Mouse (Mus musculus): ENCODE measurements around the gene Ctcf.

Gene Ctcf

DNA sequence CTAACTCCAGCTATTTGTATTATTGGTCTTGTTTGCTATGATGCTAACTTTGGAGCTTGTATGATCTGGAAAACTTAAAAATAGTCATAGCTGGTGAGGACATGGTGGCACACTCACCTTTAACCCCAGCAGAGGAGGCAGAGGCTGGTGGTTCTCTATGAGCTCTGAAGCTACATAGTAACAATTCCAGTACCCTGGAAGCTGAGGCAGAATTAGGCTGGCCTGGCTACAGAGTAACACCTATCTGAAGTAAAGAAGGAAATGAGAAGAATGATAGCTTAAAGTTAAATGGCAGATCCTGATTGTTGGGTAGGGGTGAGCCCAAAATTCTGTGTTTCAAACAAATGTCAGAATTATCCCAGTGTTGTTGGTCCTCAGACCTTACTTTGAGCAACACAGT, 21.3 kb downstream of the Ctcf start:
- no peak for DNase-seq

DNA sequence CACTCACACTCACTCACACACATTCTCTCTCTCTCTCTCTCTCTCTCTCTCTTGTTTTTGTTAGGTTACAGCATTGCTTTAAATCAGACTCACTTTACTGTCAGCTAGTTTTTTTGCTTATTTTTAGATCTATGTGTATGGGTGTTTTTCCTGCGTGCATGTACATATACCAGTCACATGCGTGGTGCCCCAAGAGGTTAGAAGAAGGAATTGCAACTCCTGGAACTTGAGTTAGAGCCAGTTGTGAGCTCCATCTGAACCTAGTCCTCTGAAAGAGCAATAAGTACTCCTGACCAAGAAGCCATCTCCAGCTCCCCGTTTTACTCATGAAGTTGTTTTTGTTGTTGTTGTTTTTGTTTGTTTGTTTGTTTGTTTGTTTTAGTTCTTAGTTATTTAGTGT, 24.8 kb downstream of the Ctcf start:
- DNase-seq = peak in 1 of 2 experiments; percentile 38

DNA sequence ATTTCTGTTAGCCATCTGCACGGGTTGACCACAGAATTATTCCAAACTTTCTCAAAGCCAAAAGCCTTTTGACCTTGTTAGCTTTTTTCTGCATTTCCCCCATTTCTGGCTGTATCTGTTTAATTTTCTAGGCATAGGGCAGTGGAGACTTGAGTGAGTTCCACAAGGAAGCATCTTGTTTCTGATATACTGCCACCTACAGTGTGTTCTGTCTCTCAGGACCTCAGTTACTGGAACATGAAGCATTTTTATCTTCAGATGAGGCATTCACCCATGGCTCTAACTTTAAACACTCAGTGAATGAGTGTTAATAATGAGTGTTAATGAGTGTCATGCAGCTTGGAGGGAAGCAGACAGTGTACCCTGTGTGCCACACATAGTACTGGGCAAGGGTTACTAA, 41.5 kb downstream of the Ctcf start:
- no peak for DNase-seq

DNA sequence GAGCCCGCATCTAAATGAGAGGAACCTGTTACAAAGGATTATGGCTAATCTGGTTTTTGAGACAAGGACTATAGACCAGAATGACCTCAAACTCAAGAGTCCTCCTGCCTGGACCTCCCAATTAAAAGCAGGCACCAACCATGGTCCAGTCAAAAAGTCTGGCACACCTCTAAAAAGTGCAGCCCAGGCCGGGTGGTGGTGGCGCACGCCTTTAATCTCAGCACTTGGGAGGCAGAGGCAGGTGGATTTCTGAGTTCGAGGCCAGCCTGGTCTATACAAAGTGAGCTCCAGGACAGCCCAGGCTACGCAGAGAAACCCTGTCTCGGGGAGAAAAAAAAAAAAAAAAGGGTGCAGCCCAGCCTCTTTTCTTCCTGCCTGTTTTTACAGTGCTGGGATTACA, 49.0 kb downstream of the Ctcf start:
- no peak for DNase-seq

DNA sequence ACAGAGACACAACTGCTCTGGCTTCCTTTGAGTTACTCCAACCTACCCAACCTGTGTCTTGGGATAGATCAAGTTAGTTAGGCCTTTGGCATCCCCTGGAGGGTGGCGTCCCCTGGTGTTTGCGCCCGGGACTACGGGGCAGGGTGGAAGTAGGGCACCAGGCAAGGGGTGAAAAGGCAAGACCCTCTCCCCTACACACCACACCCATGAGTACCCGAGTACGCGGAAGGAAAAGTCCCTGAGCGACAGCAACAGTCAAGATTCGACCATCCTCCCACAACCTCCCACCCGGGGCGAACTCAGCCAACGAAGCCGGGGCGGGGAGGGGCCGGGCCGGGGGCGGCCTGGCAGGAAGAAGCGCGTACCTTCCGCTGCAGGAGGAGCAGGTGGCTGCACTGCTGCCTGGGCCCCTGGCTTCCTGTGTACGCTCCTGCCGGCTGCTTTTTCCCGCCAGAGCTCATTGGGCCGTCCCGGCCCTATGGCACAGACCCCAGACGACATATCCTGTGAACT, 49.5 kb downstream of the Ctcf start, which contains the start of gene Carmil2:
Gene Carmil2, plus strand, starts transcription at position 479 of the 513 bp plus-strand sequence.
- DNase-seq = peak; percentile 60 to 73

DNA sequence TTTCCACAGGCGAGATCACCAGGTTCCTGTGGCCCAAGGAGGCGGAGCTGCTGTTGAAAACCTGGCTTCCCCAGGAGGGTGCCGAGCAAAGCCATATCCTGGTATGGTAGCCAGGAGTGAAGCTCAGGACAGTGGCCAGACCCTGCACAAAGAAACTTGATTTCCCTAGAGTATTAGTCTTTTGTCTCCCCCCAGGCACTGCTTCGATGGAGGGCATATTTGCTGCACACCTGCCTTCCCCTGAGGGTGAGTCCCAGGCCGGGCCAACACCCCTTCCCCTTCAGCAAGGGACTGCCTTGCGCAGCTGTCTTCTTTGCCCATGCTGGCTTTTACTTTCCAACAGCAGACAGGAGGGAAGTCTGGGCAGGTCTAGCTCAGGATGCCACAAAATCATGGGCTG, 50.2 kb downstream of the Ctcf start:
- DNase-seq = no peak

DNA sequence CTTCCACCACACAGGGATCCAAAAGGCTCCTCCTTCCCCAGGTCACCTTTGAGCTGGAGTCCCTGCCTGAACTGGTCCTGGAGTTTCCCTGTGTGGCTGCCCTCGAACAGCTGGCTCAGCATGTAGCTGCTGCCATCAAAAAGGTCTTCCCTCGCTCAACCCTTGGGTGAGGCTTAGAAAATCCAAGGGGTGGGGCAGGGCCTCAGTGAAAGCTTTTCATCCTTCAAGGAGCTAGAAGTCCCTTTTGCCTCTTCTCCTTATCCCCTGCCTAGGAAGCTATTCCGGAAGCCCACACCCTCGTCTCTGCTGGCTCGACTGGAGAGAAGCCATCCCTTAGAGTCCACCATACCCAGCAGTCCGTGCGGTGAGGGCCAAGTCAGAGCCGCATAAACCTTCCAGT, 51.1 kb downstream of the Ctcf start:
- DNase-seq = no peak

DNA sequence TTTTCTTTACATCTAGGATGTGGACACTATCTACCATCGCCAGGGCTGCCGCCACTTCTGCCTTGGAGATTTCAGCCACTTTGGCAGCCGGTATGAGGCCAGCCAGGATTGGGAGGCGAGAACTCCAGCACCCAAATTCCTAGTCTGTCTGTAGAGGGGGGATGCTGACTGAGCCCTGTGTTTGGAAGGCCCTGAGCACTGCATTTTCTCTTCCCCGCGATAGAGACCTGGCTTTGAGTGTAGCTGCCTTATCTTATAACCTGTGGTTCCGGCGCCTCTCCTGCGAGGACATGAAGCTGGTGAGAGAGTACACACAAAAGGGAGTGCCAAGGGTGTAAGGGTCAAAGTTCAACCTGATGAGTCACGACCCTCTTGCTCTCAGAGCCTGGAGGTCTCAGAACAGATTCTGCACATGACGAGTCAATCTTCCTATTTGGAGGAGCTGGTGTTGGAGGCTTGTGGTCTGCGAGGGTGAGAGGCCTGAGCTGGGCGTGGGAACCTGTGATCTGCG, 51.9 kb downstream of the Ctcf start:
- no peak for DNase-seq

DNA sequence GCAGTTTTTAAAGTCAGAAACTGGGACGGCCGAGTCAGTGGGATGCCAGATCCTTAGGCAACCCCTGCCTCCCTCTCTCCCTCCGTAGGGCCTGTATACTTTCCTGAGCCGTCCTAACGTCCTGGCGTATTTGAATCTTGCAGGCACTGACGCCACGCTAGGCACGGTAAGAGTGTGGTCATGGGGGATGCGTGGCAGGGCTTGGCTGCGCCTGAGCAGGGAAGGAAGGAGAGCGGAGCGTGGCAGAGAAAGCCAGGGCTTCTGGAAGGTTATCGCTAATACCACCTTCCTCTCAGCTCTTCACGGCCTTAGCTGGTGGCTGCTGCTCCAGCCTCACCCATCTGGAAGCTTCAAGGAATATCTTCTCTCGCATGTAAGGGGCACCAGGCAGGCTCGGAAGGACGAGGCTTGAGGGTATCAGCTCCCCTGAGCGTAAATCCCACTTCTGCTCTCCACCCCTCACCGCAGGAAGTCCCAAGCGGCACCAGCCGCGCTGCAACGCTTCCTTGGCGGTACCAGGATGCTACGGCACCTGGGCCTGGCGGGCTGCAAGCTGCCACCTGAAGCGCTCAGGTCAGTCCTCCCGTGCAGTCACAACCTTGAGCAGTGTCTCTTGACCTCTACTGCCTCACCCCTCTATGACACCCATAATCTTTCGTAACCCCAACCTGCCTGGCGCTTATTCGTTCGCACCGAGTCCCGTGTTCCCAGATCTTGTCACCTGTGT, 53.1 kb downstream of the Ctcf start:
- no peak for DNase-seq

DNA sequence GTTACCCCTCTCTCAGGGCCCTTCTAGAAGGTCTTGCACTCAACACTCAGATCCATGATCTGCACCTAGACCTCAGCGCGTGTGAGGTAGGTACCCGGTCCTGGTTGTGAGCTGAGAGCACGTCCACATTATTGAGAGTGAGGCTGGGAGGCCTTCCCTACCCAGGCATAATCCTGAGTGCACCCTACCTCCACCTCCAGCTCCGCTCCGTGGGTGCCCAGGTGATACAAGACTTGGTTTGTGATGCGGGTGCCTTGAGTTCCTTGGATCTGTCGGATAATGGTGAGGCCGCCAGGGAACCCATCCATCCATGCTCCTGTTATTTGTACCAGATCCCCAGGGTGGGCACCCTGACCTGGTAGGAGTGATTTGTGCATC, 53.6 kb downstream of the Ctcf start:
- DNase-seq = no peak

DNA sequence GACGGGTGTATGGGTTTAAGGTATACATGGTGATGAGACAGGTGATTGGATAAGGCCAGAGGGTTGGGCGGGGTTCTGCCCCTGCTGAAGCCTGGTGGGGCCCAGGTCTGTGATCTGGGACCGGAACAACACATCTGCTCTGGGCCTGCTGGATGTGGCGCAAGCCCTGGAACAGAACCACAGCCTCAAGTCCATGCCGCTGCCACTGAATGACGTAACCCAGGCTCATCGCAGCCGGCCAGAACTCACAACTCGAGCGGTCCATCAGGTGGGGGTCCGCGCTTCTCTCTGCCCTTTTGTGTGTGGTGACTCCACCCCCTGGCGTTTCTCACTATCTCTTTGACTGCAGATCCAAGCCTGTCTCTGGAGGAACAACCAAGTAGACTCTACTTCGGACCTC, 54.6 kb downstream of the Ctcf start:
- no peak for DNase-seq

DNA sequence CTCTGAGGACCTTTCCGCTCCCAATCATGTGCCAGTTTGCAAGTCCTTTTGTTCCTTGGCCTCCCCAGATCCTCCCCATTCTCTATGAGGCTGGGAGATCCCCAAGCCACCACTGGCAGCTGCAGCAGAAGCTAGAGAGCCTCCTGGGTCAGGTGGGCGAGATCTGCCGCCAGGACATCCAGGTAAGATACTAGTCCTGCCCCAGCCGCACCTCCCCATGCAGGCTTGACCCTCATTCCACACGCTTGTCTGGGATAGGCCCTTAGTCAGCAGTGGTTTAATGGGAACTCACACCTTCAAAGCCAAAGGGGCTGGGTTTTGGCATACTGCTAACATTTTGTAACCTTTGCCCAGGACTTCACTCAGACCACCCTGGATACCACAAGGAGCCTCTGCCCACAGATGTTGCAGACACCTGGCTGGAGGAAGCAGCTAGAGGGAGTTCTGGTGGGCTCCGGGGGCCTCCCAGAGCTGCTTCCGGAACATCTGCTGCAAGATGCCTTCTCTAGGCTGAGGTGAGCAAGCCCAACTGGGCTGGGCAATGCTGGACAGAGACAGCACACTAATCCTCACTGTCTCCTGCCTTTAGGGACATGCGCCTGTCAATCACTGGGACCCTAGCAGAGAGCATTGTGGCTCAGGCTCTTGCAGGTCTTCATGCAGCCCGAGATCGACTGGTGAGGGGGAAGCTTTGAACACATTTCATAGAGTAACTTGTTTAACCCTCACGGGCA, 56.2 kb downstream of the Ctcf start:
- peak in 1 of 2 experiments; percentile 22 for DNase-seq

DNA sequence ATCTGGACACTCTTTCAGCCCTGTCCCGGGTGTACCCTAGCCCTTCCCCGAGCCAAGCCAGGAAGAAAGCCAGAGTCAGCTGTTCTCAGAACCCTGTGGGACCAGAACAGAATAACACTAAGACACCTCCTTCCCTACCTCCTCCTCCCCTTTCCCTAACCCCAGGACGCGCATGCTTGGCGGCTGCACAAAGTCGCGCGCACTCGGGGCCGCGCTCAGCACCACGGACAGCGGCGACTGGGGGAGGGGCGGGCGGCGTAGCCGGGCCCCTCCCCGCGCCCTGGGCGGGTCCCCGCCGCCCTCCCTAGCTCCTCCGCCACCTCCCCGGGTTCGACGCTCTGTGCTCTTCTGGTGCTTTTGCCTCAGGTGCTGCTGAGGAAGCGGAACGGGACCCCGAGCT, 57.3 kb downstream of the Ctcf start:
- DNase-seq = peak; percentile 90 to 94

DNA sequence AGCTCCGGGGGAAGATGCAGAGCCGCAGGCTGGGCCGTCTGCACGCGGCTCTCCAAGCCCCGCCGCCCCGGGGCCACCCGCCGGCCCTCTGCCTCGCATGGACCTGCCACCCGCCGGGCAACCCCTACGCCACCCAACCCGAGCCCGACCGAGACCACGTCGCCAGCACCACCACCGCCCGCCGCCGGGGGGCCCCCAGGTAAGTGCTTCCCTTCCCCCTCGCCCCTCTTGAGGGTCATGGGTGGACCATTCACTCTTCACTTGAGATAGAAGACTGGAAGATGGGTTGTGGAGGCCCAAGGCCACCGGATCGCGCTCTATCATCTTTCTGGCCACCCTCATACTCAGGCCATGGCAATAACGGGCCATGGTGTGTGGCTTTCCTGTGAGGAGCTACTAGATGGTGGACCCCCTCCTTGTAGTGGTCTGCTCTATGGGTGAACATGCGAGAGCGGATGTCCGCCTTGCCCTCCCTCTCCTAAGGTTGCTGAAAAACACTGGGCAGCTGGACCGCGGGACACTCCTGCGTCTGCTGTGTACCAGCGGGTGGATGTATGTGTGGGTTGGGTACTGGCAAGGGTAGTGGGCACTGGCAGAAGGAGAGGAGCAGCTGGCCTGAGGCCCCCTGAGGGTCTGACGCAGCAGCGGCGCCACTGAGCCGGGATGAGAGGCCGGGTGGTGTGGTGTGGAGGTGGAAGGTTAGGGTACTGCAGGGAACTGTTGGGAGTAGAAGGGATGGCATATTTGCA, 57.9 kb downstream of the Ctcf start:
- DNase-seq = peak; percentile 77 to 78

DNA sequence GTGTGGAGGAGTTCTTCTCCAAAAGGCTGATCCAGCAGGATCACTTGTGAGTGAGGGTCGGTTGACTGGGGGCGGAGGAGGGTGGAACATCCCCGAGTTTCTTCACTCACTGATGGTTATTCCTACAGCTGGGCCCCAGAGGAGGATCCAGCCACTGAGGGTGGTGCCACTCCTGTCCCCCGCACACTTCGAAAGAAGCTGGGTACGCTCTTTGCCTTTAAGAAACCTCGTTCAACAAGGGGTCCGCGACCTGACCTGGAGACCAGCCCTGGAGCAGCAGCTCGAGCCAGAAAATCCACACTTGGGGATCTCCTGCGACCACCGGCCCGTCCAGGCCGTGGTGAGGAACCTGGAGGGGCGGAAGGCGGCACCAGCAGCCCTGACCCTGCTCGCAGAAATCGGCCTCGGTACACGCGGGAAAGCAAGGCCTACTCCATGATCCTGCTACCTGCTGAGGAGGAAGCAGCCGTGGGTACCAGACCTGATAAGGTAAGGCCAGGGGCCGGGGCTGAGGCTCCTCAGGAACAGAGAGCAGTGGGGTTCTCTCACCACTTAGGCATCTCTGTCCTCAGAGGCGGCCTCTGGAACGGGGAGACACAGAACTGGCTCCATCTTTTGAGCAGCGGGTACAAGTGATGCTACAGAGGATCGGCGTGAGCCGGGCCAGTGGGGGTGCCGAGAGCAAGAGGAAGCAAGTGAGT, 58.9 kb downstream of the Ctcf start:
- DNase-seq = peak; percentile 45 to 52

DNA sequence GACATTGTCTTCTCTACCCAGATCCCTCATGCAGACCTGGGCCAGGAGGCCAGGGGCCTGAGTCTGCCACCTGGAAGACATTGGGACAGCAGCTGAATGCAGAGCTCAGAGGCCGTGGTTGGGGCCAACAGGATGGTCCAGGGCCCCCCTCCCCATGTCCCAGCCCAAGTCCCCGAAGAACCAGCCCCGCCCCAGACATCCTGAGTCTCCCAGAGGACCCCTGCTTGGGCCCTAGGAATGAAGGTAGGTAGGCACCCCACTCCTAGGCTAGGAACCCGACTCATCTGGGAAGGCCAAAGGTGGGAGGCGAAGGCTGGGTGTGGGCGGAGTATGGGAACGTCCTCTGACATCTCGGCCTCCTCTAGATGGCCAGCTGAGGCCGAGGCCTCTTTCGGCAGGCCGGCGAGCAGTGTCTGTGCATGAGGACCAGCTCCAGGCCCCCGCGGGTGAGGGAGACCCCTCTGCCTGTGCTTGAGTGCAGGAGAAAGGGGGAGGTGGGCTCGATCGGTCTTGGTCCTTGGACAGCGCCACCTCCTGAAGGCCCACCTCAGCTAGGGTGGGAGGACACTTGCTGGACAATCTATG, 60.9 kb downstream of the Ctcf start:
- peak in 1 of 2 experiments; percentile 27 for DNase-seq

DNA sequence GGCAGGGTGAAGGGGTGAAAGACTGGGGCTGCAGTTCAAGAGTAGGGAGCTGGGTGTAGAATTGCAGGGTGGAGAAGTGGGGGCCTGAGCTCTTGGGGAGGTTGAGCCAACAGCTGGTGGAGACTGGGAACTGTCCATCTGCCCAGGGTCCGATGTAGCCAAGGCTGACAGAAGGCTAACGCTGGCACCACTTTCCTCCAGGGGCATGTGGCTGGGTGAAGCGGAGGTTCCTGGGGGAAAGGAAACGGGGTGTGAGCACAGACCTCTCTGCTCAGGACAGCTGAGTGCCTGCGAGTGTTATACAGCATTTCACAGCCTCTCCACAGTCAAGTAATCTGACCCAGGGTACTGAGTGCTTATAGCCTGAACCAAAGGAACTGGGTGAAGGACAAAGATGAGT, 62.4 kb downstream of the Ctcf start:
- DNase-seq = no peak

DNA sequence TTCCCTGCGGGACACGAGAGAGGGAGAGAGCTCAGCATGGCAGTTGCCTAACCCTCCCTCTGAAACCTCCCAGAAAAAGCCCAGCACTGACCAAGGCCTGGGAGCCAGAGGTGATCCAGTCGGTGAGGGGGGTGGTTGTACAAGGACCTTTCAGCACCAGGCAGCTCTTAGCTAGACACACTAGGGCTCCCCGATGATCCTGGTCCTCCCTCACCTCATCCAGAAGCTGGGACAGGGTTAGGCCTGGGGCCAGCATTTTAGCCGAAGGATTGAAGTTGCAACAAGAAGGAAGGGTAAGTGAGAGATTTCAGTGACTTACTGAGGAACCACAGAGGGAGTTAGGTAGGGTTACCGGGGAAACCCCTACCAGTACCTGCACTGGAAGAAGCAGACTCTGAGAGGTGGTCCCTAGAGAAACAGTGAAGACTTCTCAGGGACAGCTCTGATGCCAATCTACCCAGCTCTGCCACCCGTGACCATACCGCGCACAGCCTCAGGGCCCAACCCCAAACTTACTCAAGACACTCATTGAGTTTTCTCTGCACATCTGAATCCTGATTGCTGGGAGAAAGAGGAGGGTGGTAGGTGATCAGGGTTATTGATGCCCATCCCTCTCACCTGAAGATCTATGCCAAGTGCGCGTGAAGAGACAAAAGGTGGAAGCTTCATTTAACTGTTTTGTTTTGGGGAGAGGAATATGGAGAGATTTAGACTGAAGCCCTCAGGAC, 63.3 kb downstream of the Ctcf start:
- DNase-seq = no peak

DNA sequence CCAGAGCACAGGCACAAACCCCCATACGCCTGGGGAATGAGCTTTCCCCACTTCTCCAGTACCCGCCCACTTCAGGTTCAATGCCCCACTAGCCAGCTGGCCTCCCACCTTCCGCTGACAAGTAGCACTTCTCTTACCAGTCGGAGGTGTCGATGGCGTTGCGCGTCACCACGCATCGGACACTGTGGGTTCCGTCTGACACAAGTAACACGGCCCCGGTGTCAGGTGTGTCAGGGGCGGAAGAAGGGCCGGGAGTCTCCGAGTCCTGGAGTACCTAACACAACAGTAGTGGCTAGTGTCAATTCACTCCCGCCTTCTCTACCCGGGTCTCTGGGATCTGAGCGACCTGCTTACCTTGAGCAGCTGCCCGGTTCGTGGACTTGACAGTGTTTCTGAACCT, 64.2 kb downstream of the Ctcf start:
- peak in 1 of 2 experiments; percentile 71 for DNase-seq

DNA sequence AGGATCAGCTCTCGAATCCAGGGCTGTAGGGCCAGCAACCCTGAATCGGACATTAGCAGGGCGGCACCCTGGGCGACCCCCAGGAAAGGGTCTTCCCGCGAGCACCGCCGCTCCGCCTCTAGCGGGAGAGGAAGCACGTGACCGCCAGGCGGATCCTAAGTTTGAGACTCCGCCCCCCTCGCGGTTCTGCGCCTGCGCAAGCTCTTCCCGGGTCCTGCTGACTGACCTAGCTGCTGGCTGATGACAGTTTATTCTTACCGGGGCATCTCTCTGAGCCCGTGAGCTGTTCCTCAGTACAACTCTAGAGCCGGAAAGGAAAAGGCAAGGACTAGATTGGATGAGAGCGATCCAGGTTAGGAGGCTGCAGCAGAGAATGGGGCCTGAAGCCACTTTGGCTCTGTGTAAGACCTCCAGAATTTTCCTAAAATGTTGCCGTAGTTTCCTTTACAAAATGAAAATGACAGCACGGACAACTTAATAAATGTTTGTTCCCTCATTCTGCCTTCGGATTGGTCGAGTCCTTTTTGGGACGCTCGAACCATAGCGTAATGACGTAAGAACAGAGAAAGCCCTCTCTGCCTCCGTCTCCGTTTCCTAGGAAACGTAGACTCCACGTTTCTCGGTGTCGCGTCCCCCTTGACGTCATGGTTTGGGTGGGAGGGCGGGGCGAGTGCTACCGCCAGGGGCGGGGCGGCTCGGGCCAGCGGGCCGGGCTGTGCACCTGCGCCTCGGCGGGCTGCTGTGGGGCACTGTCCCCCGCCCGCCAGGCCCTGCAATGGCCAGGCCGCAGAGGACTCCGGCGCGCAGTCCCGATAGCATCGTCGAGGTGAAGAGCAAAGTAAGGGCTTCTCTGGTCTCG, 64.8 kb downstream of the Ctcf start, which contains the start of the genes Acd and Pard6a:
Gene Acd, minus strand, starts transcription at position 137 of the 859 bp plus-strand sequence.
Gene Pard6a, plus strand, starts transcription at position 183 of the 859 bp plus-strand sequence.
- DNase-seq = peak; percentile 97 to 98

Measured in cerebellum, postnatal 25 days (tissue).